Mouse (Mus musculus): ENCODE data around the gene Wif1. TPM values are rescaled to one million over a fixed set of nuclear protein-coding genes. Genes with fewer than 3 reads are reported as not detected.
A peak's percentile ranks its signal among the peaks of the same experiment; 100 is the strongest.

The Wif1 gene
- not detected for total RNA-seq (2021)
- long read RNA-seq, experiment 1, result 0 reads
- long read RNA-seq, experiment 2, result 0 reads

- DNase-seq (ENCODE audit: low spot score in 2 of 2), result peak; percentile 87 to 88
Observed at GRCm38 (mm10) chr10:121033826-121034568, at the start of gene Wif1. TSS of gene Wif1 (plus strand) at chr10:121033960.

GRCm38 (mm10) chr10:121002135-121002534 lies 31.6 kb upstream of the Wif1 start:
- no peak for DNase-seq (ENCODE audit: low spot score in 2 of 2)

- no peak for DNase-seq (ENCODE audit: low spot score in 2 of 2)
Observed at GRCm38 (mm10) chr10:121011496-121011895, 22.3 kb upstream of the Wif1 start.

- no peak for DNase-seq (ENCODE audit: low spot score in 2 of 2)
Observed at GRCm38 (mm10) chr10:121016291-121016690, 17.5 kb upstream of the Wif1 start.

GRCm38 (mm10) chr10:121016711-121017503 lies 16.9 kb upstream of the Wif1 start:
- DNase-seq (ENCODE audit: low spot score in 2 of 2), result peak; percentile 41 to 54

GRCm38 (mm10) chr10:121022951-121023350 lies 10.8 kb upstream of the Wif1 start:
- peak in 1 of 2 experiments; percentile 20 for DNase-seq (ENCODE audit: low spot score in 2 of 2)

GRCm38 (mm10) chr10:121031802-121032201 lies 2.0 kb upstream of the Wif1 start:
- no peak for DNase-seq (ENCODE audit: low spot score in 2 of 2)

- DNase-seq (ENCODE audit: low spot score in 2 of 2), result peak; percentile 68 to 72
Observed at GRCm38 (mm10) chr10:121033128-121033791, 500 bp upstream of the Wif1 start.

- DNase-seq (ENCODE audit: low spot score in 2 of 2), result no peak
Observed at GRCm38 (mm10) chr10:121034569-121034947, 798 bp downstream of the Wif1 start.

GRCm38 (mm10) chr10:121038556-121039284 lies 5.0 kb downstream of the Wif1 start:
- no peak for DNase-seq (ENCODE audit: low spot score in 2 of 2)

- DNase-seq (ENCODE audit: low spot score in 2 of 2), result no peak
Observed at GRCm38 (mm10) chr10:121040911-121041310, 7.2 kb downstream of the Wif1 start.

- DNase-seq (ENCODE audit: low spot score in 2 of 2), result no peak
Observed at GRCm38 (mm10) chr10:121047440-121047839, 13.7 kb downstream of the Wif1 start.

GRCm38 (mm10) chr10:121052076-121052475 lies 18.3 kb downstream of the Wif1 start:
- no peak for DNase-seq (ENCODE audit: low spot score in 2 of 2)

GRCm38 (mm10) chr10:121055452-121056188 lies 21.9 kb downstream of the Wif1 start:
- peak; percentile 46 to 54 for DNase-seq (ENCODE audit: low spot score in 2 of 2)

- no peak for DNase-seq (ENCODE audit: low spot score in 2 of 2)
Observed at GRCm38 (mm10) chr10:121056823-121057222, 23.1 kb downstream of the Wif1 start.

- DNase-seq (ENCODE audit: low spot score in 2 of 2), result no peak
Observed at GRCm38 (mm10) chr10:121059043-121060003, 25.6 kb downstream of the Wif1 start.

GRCm38 (mm10) chr10:121061336-121061835 lies 27.6 kb downstream of the Wif1 start:
- DNase-seq (ENCODE audit: low spot score in 2 of 2), result no peak

GRCm38 (mm10) chr10:121062704-121063103 lies 28.9 kb downstream of the Wif1 start:
- no peak for DNase-seq (ENCODE audit: low spot score in 2 of 2)

GRCm38 (mm10) chr10:121067416-121067951 lies 33.7 kb downstream of the Wif1 start:
- no peak for DNase-seq (ENCODE audit: low spot score in 2 of 2)

Data from adrenal gland, adult 18-20 months (tissue).